Mouse (Mus musculus) NIH3T3 (cell line): ENCODE measurements around the gene Krtap1-5.
"Not testable (repeated sequence)": the region's sequence is repeated elsewhere in the genome, so short reads cannot be mapped to it uniquely, and the experiment has no call there.

Source experiments
- DNase-seq: peaks from one replicate; pipeline ENCODE4 v3.0.0-alpha.2; 2012; ENCODE audit warnings: low read depth

The Krtap1-5 gene

DNA sequence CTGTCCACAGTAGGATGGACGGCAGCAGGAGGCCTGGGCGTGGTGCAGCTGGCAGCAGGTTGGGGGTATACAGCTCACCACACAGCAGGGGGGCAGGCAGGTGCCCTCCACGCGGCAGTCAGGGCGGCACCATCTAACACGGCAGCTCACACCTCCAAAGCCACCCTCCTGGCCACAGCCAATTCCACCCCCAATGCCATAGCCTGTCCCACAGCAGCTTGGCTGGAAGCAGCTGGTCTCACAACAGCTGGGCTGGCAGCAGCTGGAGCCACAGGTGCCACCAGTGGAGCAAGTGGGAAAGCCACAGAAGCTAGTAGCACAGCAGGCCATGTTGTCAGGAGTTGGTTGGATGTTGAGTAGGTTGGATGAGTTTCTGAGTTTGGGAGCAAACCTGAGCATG is at the start of gene Krtap1-5:
TSS of gene Krtap1-5 (minus strand) at position 381 of the 400 bp plus-strand sequence.
- DNase-seq = no peak

DNA sequence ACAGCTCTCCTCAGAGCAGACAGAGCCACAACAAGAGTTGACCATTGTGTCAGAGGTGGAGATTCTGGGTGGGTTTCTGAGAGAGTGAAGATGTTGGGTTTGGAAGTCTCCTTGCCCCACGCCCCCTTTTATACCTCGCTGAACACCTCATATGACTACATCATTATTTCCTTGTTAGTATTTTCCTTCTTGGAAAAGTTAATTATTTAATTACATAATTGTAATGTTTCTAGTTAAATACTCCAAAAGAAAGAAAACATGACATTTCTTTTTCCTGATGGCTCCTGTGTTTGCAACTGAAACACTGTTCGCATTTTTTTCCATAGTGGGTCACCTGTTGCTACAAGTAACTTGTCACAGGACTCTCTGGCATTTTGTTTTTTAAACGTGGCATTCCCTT is 47.3 kb upstream of the Krtap1-5 start, which contains the start of gene Krtap4-1:
TSS of gene Krtap4-1 (minus strand) at position 101 of the 400 bp plus-strand sequence.
- no peak for DNase-seq

DNA sequence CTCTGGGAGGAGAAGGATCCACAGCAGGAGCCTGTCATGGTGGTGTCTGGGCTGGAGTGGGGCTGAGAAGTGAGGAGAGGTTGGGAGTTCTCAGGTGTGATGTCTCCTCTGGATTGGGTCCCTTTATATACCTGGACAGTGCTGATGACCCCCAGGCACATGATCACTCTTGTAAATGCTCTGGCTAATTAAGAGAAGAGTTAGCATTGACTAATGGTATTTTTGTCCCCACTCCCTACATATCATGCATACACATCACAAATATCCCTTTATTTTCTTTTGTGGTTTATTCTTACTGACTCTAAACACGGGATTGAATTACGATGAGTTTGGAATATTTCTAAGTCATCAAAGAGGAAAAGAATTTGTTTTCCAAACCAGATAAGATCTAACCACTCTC is 39.5 kb upstream of the Krtap1-5 start, which contains the start of gene Gm11562:
TSS of gene Gm11562 (minus strand) at position 101 of the 400 bp plus-strand sequence.
- no peak for DNase-seq

DNA sequence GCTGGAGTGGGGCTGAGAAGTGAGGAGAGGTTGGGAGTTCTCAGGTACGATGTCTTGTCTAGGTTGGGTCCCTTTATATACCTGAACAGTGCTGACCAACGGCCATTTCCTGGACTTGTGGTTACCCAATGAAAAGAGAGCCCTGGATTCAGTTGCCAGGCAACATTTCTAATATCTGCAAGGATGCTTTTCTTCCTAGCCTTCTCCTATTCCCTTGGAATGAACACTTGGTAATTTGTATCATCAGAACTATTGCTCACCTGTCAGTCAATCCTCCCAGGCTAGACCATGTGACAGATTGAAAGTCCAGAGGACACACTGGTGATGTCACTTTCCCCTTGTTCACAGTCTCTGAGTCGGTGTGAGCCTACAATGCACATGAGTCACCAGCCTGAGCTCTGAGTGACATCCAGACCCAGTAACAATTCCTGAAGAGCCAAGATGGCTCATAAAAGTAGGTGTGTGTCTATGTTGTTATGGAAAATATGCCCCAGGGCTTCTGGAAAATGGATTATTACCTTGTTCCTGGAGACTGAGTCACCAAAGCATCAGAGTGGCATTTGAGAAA is 34.1 kb upstream of the Krtap1-5 start, which contains the start of gene Krtap2-4:
TSS of gene Krtap2-4 (minus strand) at position 51 of the 568 bp plus-strand sequence.
- no peak for DNase-seq

- DNase-seq = not testable (repeated sequence)
Measured at GRCm38 (mm10) chr11:99610089-99610488, 29.3 kb upstream of the Krtap1-5 start, which contains the start of gene Gm11937. TSS of gene Gm11937 (minus strand) at chr11:99610189.

DNA sequence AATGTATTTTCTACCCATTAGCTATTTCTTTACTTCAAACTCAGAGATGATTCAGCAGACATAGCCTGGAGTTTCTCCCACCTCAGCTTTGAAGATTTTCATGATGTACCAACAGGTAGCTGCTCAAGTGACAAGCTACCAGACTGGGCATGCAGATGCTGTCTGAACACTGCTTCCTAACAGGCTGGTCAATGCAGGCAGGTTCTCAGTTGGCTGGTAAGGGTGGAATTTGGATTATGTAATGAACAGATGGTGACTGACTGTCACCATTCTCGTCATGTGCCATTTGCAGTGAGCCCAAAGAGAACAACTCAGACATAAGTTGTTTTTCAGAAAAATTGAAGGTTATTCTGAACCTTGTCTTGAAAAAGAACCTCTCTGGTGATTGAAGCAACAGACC is 28.3 kb upstream of the Krtap1-5 start:
- DNase-seq = no peak

DNA sequence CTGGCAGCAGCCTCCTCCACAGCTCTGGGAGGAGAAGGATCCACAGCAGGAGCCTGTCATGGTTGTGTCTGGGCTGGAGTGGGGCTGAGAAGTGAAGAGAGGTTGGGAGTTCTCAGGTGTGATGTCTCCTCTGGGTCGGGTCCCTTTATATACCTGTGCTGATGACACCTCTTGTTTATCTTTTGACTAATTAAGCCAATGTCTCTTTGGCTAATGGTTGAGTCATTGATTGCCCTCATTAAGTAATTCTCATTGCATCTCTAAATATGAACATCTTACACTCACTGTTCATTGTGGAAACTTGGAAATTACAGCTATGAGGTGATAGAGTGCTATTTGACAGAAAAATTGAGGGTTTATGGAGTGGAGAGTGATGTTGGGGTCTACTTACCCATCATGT is 22.4 kb upstream of the Krtap1-5 start, which contains the start of gene Gm11938:
TSS of gene Gm11938 (minus strand) at position 101 of the 400 bp plus-strand sequence.
- not testable (repeated sequence) for DNase-seq

- not testable (repeated sequence) for DNase-seq
Measured at GRCm38 (mm10) chr11:99597742-99598141, 16.9 kb upstream of the Krtap1-5 start, which contains the start of gene Krtap9-3. TSS of gene Krtap9-3 (minus strand) at chr11:99598105.

DNA sequence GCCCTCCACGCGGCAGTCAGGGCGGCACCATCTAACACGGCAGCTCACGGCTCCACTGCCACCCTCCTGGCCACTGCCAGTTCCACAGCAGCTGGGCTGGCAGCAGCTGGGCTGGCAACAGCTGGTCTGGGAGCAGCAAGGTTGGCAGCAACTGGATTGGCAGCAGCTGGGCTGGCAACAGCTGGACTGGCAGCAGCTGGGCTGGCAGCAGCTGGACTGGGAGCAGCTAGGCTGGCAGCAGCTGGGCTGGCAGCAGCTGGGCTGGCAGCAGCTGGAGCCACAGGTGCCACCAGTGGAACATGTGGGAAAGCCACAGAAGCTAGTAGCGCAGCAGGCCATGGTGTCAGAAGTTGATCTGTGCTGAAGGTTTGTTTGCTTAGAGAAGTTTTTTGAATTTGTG is 10.2 kb upstream of the Krtap1-5 start, which contains the start of gene Krtap1-3:
TSS of gene Krtap1-3 (minus strand) at position 359 of the 400 bp plus-strand sequence.
- DNase-seq = no peak

DNA sequence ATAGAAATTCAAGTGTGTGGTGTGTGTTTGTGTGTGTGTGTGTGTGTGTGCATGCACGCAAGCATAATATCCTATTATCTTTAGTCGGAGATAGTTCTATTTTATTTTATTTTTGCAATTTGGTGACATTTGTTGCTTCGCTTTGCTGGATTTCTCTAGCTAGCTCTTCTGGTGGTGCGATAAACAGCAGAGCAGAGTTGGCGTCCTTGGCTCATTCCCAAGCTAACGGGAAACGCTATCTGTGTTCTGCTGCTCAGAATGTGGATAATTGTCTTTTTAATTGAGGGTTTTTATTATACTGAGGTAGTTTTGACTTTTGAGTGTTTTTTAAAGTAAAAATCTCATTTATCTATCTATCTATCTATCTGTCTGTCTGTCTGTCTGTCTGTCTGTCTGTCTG is 4.3 kb upstream of the Krtap1-5 start:
- DNase-seq = no peak

DNA sequence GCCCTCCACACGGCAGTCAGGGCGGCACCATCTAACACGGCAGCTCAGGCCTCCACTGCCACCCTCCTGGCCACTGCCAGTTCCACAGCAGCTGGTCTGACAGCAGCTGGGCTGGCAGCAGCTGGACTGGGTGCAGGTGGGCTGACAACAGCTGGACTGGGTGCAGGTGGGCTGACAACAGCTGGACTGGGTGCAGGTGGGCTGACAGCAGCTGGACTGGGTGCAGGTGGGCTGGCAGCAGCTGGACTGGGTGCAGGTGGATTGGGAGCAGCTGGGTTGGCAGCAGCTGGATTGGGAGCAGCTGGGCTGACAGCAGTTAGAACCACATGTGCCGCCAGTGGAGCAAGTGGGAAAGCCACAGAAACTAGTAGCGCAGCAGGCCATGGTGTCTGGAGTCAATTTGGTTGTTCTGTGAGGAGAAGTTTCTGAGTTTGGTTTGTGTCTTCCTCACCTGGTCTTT is 2.5 kb upstream of the Krtap1-5 start, which contains the start of gene Krtap1-4:
TSS of gene Krtap1-4 (minus strand) at position 410 of the 460 bp plus-strand sequence.
- DNase-seq = no peak

DNA sequence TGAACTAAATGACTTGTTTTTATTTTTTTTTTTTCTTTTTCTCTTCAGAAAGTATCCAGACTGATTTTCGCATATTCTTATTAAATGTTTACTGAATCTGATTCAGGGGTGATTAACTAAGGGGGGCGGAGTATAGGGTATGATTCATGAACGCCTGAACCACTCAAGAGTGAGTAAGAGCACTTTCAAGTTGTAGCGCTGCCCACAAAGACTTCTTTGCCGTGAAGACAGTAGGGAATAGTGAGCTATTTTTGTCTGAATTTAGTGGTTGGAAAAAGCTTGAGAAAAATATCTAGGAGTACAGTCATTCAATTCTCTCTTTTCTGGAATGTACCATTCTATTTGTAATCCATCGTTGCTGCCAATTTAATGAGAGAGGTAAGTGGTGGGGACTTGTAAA is 748 bp upstream of the Krtap1-5 start:
- peak; percentile 84 for DNase-seq

DNA sequence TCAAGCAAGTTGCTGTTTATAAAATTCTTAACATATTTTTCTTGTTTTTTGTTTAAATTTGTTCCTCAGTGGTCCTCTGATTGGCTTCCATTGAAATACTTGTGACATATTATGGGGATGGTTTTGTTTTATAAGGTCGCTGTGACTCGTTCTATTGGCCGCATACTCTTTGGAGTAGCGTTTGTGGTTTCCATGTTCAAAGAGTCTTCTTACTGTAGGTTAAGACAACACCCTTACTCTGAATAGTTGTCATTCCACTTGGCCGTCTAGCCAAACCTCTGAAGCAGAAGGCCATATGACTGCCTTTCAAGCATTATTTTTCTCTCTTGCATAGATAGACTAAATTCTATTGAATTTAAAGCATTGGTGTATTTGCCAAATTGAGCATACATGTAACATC is 235 bp upstream of the Krtap1-5 start:
- DNase-seq = peak; percentile 28

- peak; percentile 75 for DNase-seq
Measured at GRCm38 (mm10) chr11:99574106-99574505, 6.7 kb downstream of the Krtap1-5 start.

DNA sequence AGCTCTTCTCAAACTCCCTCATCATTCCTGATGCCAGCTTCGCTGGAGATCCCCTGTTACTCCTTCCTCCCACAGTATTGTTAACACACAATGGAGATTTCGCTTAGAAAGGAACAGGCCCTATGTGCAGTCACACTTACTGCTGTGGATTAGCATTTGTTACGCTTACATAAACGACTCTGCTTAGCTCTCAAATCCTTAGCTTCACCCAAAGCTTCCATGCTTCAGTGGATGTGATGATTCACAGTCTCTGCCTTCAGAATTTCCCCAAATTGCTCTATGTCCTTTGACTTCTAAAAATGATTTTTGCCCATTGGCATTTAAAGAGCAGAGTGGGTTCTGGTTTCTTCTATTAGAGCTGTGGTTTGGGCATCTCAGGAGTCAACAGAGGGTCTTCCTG is 7.7 kb downstream of the Krtap1-5 start:
- peak; percentile 24 for DNase-seq

GRCm38 (mm10) chr11:99566530-99566929 is 14.3 kb downstream of the Krtap1-5 start, which contains the start of gene Krtap3-1:
TSS of gene Krtap3-1 (minus strand) at chr11:99566630.
- no peak for DNase-seq

DNA sequence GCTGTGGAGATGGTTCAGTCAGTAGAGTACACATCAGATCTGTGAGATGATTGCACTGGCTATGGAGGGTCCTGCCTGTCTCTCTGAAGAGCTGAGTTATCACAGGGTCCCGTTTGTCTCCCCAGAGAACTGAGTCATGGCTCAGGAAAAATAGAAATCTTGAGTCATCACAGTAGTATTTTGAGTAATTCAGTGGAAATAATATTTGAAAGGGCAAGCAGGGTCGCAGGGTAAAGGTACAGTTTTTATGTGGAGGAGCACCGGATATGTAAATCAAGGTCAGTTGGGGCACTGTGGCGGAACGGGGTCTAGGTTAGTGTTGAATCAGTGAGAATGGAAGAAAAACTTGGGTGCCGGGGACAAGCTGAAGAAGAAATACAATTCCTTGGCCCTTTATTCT is 18.2 kb downstream of the Krtap1-5 start:
- DNase-seq = no peak

GRCm38 (mm10) chr11:99559366-99559765 is 21.4 kb downstream of the Krtap1-5 start, which contains the start of gene Gm11939:
TSS of gene Gm11939 (minus strand) at chr11:99559466.
- no peak for DNase-seq

GRCm38 (mm10) chr11:99557976-99558745 is 22.7 kb downstream of the Krtap1-5 start:
- DNase-seq = no peak

DNA sequence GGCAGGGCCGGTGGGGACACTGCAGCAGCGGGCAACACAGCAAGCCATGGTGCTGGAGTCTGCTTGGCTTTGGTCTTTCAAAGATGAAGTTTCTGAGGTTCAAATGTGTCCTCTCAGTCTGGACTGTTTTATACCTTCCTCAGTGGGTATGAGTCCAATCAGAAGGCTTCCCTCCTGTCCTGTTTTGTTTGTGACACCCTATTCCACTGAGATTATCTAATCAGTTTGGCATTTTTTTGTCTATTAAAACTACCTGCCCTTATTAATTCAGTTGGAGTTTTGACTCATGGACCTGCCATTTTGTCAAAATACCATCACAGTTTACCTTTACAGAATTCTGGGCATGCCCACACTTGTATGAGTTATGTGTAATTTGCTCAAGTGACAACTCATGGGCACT is 24.1 kb downstream of the Krtap1-5 start, which contains the start of gene Krtap3-2:
TSS of gene Krtap3-2 (minus strand) at position 101 of the 400 bp plus-strand sequence.
- DNase-seq = no peak

DNA sequence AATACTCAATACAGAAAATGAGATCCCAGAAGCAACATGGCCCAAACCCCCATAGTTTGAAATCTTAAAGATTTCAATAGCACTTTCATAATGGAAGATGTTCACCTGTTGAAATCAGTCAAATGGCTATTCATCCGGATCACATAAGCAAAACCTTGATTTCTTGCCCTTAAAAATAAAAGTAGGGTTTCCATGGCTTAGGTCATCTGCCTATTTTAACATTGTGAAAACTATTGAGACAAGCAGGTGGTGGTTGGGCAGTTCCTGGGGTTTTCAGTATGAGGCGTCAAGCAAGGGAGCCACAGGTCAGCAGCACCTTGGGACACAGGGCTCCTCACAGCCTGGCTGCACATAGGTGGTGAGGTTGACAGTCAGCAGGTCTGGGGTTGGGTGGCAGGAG is 24.6 kb downstream of the Krtap1-5 start:
- no peak for DNase-seq

- DNase-seq = no peak
Measured at GRCm38 (mm10) chr11:99550765-99551164, 30.1 kb downstream of the Krtap1-5 start, which contains the start of gene Krtap3-3. TSS of gene Krtap3-3 (minus strand) at chr11:99550865.
